Mouse (Mus musculus): Measurements from ENCODE around the gene Gm13290. TPM values are rescaled to one million over a fixed set of nuclear protein-coding genes. Genes with fewer than 3 reads are reported as not detected.
"Not testable (repeated sequence)": the region's sequence is repeated elsewhere in the genome, so short reads cannot be mapped to it uniquely, and the experiment has no call there.

Gm13290 gene
- polyA plus RNA-seq, 1 experiment from 2014 or later: not detected

DNA sequence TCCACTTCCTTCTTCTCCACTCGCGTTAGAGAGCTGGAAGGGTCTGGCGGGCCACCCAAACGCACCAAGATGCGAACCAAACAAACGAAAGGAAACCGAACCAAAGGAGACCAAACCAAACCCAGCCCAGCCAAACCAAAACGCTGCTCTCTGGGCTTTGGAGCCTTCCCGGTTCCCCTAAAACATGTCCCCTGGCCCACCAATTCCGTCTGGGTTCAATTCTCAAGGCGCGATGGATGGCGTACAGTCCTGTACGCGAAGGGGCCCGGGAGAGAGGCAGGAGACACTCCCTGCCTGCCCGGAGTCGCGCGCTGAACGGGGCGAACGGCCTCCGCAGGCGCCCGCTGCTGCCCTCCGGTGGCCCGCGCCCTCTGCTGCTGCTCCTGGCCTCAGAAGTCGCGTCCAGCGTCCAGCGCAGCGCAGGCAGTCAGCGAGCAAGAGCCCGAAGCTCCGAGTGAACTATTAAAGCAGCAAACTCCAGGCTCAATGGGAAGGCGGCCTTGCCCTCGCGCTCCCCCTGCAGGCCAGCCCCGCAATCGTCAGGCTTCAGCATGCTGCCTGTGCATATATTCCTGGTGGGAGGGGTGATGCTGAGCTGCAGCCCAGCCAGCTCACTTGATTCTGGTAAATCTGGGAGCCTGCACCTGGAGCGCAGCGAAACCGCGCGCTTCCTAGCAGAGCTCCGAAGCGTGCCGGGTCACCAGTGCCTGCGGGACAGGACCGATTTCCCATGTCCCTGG lies 20.5 kb downstream of the Gm13290 start, which contains the start of gene Gm13275:
Gene Gm13275 (plus strand): TSS at position 552 of the 740 bp plus-strand sequence.
- H3K4me3 ChIP-seq (ENCODE audit: low read depth, low read length); H3K27ac ChIP-seq (ENCODE audit: low read depth, low read length); DNase-seq (ENCODE audit: low spot score, missing footprints); H3K9ac ChIP-seq (ENCODE audit: low read length); H3K9me3 ChIP-seq (ENCODE audit: control insufficient read depth, low read length); H3K27me3 ChIP-seq (ENCODE audit: control insufficient read depth, insufficient read depth, low read length); H3K4me2 ChIP-seq; H3K36me3 ChIP-seq (ENCODE audit: control insufficient read depth, insufficient read depth, low read length); ATAC-seq (ENCODE audit: low FRiP score); H3K4me1 ChIP-seq (ENCODE audit: control insufficient read depth, insufficient read depth, low read length): not testable (repeated sequence)
- 0% methylated on average over 5 of the region's 52 CpGs for WGBS

GRCm38 (mm10) chr4:88797097-88797496 lies 23.5 kb downstream of the Gm13290 start, which contains the start of gene Gm13279:
TSS of gene Gm13279 (plus strand) at chr4:88797397.
- not testable (repeated sequence) for H3K9ac ChIP-seq (ENCODE audit: low read length); H3K36me3 ChIP-seq (ENCODE audit: control insufficient read depth, insufficient read depth, low read length); H3K4me3 ChIP-seq (ENCODE audit: low read depth, low read length); H3K9me3 ChIP-seq (ENCODE audit: control insufficient read depth, low read length); ATAC-seq (ENCODE audit: low FRiP score); H3K4me1 ChIP-seq (ENCODE audit: control insufficient read depth, insufficient read depth, low read length); DNase-seq (ENCODE audit: low spot score, missing footprints); H3K27me3 ChIP-seq (ENCODE audit: control insufficient read depth, insufficient read depth, low read length); H3K27ac ChIP-seq (ENCODE audit: low read depth, low read length); H3K4me2 ChIP-seq
- WGBS: no CpG with 5 or more reads among the region's 28 CpGs

DNA sequence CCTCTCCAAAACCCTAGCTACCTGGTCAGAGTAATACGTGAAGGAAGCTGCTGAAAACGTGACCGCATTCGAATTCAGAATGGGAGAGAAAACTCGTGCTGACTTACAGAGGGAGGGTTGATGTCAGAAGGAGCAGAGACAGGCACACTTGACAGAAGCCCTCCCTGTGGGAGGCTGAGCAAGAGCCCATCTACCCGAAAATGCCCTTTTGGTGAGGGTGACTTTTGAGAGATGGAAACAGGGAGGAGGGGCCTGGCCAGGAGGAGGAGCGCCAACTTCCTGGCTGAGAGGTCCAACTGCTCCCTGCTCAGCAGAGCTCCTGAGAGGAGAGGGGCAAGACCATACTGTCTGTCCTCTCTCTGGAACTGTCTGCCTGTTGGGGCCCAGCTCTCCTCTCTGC lies 25.7 kb downstream of the Gm13290 start, which contains the start of gene Gm13285:
Gene Gm13285 (plus strand): TSS at position 301 of the 400 bp plus-strand sequence.
- 7% methylated on average over 3 of the region's 7 CpGs for WGBS
- H3K9me3 ChIP-seq (ENCODE audit: control insufficient read depth, low read length); DNase-seq (ENCODE audit: low spot score, missing footprints): not testable (repeated sequence)

GRCm38 (mm10) chr4:88802954-88803353 lies 29.3 kb downstream of the Gm13290 start, which contains the start of gene Gm13287:
TSS of gene Gm13287 (plus strand) at chr4:88803254.
- not testable (repeated sequence) for ATAC-seq (ENCODE audit: low FRiP score); H3K4me3 ChIP-seq (ENCODE audit: low read depth, low read length)
- WGBS: no CpG with 5 or more reads among the region's 29 CpGs

More for the DNA sequence above, 25.7 kb downstream of the Gm13290 start, which contains the start of gene Gm13285:
- H3K36me3 ChIP-seq (ENCODE audit: control insufficient read depth, insufficient read depth, low read length); H3K4me2 ChIP-seq; H3K27me3 ChIP-seq (ENCODE audit: control insufficient read depth, insufficient read depth, low read length); H3K4me3 ChIP-seq (ENCODE audit: low read depth, low read length); H3K9ac ChIP-seq (ENCODE audit: low read length); H3K27ac ChIP-seq (ENCODE audit: low read depth, low read length); ATAC-seq (ENCODE audit: low FRiP score); H3K4me1 ChIP-seq (ENCODE audit: control insufficient read depth, insufficient read depth, low read length): not testable (repeated sequence)

DNA sequence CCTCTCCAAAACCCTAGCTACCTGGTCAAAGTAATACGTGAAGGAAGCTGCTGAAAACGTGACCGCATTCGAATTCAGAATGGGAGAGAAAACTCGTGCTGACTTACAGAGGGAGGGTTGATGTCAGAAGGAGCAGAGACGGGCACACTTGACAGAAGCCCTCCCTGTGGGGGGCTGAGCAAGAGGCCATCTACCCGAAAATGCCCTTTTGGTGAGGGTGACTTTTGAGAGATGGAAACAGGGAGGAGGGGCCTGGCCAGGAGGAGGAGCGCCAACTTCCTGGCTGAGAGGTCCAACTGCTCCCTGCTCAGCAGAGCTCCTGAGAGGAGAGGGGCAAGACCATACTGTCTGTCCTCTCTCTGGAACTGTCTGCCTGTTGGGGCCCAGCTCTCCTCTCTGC lies 31.6 kb downstream of the Gm13290 start, which contains the start of gene Gm13288:
Gene Gm13288 (plus strand): TSS at position 301 of the 400 bp plus-strand sequence.
- H3K36me3 ChIP-seq (ENCODE audit: control insufficient read depth, insufficient read depth, low read length); H3K27me3 ChIP-seq (ENCODE audit: control insufficient read depth, insufficient read depth, low read length); H3K9ac ChIP-seq (ENCODE audit: low read length); H3K4me2 ChIP-seq; ATAC-seq (ENCODE audit: low FRiP score); DNase-seq (ENCODE audit: low spot score, missing footprints); H3K9me3 ChIP-seq (ENCODE audit: control insufficient read depth, low read length); H3K4me1 ChIP-seq (ENCODE audit: control insufficient read depth, insufficient read depth, low read length); H3K27ac ChIP-seq (ENCODE audit: low read depth, low read length); H3K4me3 ChIP-seq (ENCODE audit: low read depth, low read length): not testable (repeated sequence)
- WGBS: no CpG with 5 or more reads among the region's 8 CpGs

More at GRCm38 (mm10) chr4:88802954-88803353, 29.3 kb downstream of the Gm13290 start, which contains the start of gene Gm13287:
- H3K9me3 ChIP-seq (ENCODE audit: control insufficient read depth, low read length); H3K4me2 ChIP-seq; DNase-seq (ENCODE audit: low spot score, missing footprints); H3K4me1 ChIP-seq (ENCODE audit: control insufficient read depth, insufficient read depth, low read length); H3K27me3 ChIP-seq (ENCODE audit: control insufficient read depth, insufficient read depth, low read length); H3K36me3 ChIP-seq (ENCODE audit: control insufficient read depth, insufficient read depth, low read length); H3K9ac ChIP-seq (ENCODE audit: low read length); H3K27ac ChIP-seq (ENCODE audit: low read depth, low read length): not testable (repeated sequence)

DNA sequence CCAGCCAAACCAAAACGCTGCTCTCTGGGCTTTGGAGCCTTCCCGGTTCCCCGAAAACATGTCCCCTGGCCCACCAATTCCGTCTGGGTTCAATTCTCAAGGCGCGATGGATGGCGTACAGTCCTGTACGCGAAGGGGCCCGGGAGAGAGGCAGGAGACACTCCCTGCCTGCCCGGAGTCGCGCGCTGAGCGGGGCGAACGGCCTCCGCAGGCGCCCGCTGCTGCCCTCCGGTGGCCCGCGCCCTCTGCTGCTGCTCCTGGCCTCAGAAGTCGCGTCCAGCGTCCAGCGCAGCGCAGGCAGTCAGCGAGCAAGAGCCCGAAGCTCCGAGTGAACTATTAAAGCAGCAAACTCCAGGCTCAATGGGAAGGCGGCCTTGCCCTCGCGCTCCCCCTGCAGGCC lies 32.1 kb downstream of the Gm13290 start:
- ATAC-seq (ENCODE audit: low FRiP score); DNase-seq (ENCODE audit: low spot score, missing footprints); H3K9ac ChIP-seq (ENCODE audit: low read length); H3K36me3 ChIP-seq (ENCODE audit: control insufficient read depth, insufficient read depth, low read length); H3K27me3 ChIP-seq (ENCODE audit: control insufficient read depth, insufficient read depth, low read length); H3K9me3 ChIP-seq (ENCODE audit: control insufficient read depth, low read length); H3K27ac ChIP-seq (ENCODE audit: low read depth, low read length); H3K4me1 ChIP-seq (ENCODE audit: control insufficient read depth, insufficient read depth, low read length); H3K4me2 ChIP-seq; H3K4me3 ChIP-seq (ENCODE audit: low read depth, low read length): not testable (repeated sequence)
- 0% methylated on average over 11 of the region's 34 CpGs for WGBS

- Histone ChIP-seq H3K4me1 (ENCODE audit: control insufficient read depth, insufficient read depth, low read length) (no peaks in the 10 kb centered on the region), H3K27me3 (ENCODE audit: control insufficient read depth, insufficient read depth, low read length) (no peaks in the 10 kb centered on the region), H3K4me2 (no peak within 1 kb of the TSS), H3K4me3 (ENCODE audit: low read depth, low read length) (no peak within 1 kb of the TSS), H3K36me3 (ENCODE audit: control insufficient read depth, insufficient read depth, low read length) (no peaks in the 10 kb centered on the region), H3K9me3 (ENCODE audit: control insufficient read depth, low read length) (no peaks in the 10 kb centered on the region), H3K27ac (ENCODE audit: low read depth, low read length) (no peak within 1 kb of the TSS), H3K9ac (ENCODE audit: low read length) (no peak within 1 kb of the TSS)
- no peak for DNase-seq (ENCODE audit: low spot score, missing footprints)
- 61% methylated on average over 3 of the region's 3 CpGs for WGBS
- no peak for ATAC-seq (ENCODE audit: low FRiP score)
Measured at GRCm38 (mm10) chr4:88815928-88816327, 42.3 kb downstream of the Gm13290 start, which contains the start of gene Ifna7. TSS of gene Ifna7 (plus strand) at chr4:88816228.

DNA sequence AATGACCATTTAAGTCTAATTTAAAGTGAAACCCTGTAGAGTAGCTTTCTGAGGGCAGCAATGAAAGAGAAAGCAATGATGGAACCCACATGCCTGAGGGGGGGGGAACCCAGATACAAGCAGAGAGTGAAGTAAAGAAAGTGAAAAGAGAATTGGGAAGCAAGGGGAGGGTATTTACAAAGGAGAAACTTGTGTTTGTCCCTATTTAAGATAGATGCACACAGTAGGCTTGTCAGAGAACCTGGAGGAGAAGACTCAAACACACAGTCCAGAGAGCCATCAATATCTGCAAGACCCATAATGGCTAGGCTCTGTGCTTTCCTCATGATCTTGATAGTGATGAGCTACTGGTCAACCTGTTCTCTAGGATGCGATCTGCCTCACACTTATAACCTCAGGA lies 46.0 kb downstream of the Gm13290 start, which contains the start of gene Ifna11:
Gene Ifna11 (plus strand): TSS at position 301 of the 400 bp plus-strand sequence.
- ATAC-seq (ENCODE audit: low FRiP score): no peak
- Histone ChIP-seq H3K9ac (ENCODE audit: low read length) (no peak within 1 kb of the TSS), H3K9me3 (ENCODE audit: control insufficient read depth, low read length) (no peaks in the 10 kb centered on the region), H3K36me3 (ENCODE audit: control insufficient read depth, insufficient read depth, low read length) (no peaks in the 10 kb centered on the region), H3K4me2 (no peak within 1 kb of the TSS), H3K27me3 (ENCODE audit: control insufficient read depth, insufficient read depth, low read length) (no peaks in the 10 kb centered on the region), H3K27ac (ENCODE audit: low read depth, low read length) (no peak within 1 kb of the TSS), H3K4me1 (ENCODE audit: control insufficient read depth, insufficient read depth, low read length) (no peaks in the 10 kb centered on the region), H3K4me3 (ENCODE audit: low read depth, low read length) (no peak within 1 kb of the TSS)
- no peak for DNase-seq (ENCODE audit: low spot score, missing footprints)
- WGBS: 78% methylated on average over 1 of the region's 1 CpGs

DNA sequence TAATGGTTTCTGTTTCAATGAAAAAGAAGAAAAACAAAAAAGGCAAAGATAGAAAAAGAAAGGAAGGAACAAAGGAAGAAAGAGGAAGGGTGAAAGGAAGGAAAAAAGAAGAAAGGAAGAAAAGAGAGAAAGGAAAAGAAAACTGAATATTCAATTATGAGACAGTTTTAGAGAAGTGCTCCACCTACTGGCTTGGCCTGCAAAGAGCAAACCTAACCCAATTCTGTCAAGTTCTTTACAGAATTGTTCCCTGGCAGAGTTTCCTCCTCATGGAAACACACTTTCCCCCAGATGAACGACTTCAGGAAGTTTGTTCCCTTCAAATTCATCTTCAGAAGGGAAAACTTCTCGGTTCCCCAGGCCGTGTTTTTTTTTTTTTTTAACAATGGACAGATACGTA lies 49.4 kb downstream of the Gm13290 start:
- no peak for ATAC-seq (ENCODE audit: low FRiP score)
- 30% methylated on average over 4 of the region's 4 CpGs for WGBS
- Histone ChIP-seq H3K27me3 (ENCODE audit: control insufficient read depth, insufficient read depth, low read length) (no peaks in the 10 kb centered on the region), H3K9me3 (ENCODE audit: control insufficient read depth, low read length) (no peaks in the 10 kb centered on the region), H3K4me3 (ENCODE audit: low read depth, low read length) (no peak overlapping the region), H3K36me3 (ENCODE audit: control insufficient read depth, insufficient read depth, low read length) (no peaks in the 10 kb centered on the region), H3K9ac (ENCODE audit: low read length) (no peak overlapping the region), H3K4me1 (ENCODE audit: control insufficient read depth, insufficient read depth, low read length) (no peaks in the 10 kb centered on the region), H3K27ac (ENCODE audit: low read depth, low read length) (no peak overlapping the region), H3K4me2 (no peak overlapping the region)
- DNase-seq (ENCODE audit: low spot score, missing footprints): no peak
